Mouse (Mus musculus) neutrophil, adult 5-6 weeks (primary cell): ENCODE results near the gene Ly6g5b. TPM values are rescaled to one million over a fixed set of nuclear protein-coding genes. Genes with fewer than 3 reads are reported as not detected.

Experiments used
- ATAC-seq: fragments of 151-379, 151-347 bp; 2 replicates; pipeline ENCODE4 v1.8.0; 2017; ENCODE audit warnings: mild to moderate bottlenecking, moderate TSS enrichment; ENCODE audit not compliant: insufficient number of reproducible peaks, poor library complexity, low FRiP score, severe bottlenecking; ENCODE audit errors: extremely low read depth
- total RNA-seq: library from RNA; stranded (forward); fragments of 200-1000 nt; gene quantifications from 2 replicates; pipeline ENCODE4 v1.2.3, GENCODE M21; 2017

Ly6g5b gene
- total RNA-seq, 1 experiment from 2014 or later: 0.58 TPM

DNA sequence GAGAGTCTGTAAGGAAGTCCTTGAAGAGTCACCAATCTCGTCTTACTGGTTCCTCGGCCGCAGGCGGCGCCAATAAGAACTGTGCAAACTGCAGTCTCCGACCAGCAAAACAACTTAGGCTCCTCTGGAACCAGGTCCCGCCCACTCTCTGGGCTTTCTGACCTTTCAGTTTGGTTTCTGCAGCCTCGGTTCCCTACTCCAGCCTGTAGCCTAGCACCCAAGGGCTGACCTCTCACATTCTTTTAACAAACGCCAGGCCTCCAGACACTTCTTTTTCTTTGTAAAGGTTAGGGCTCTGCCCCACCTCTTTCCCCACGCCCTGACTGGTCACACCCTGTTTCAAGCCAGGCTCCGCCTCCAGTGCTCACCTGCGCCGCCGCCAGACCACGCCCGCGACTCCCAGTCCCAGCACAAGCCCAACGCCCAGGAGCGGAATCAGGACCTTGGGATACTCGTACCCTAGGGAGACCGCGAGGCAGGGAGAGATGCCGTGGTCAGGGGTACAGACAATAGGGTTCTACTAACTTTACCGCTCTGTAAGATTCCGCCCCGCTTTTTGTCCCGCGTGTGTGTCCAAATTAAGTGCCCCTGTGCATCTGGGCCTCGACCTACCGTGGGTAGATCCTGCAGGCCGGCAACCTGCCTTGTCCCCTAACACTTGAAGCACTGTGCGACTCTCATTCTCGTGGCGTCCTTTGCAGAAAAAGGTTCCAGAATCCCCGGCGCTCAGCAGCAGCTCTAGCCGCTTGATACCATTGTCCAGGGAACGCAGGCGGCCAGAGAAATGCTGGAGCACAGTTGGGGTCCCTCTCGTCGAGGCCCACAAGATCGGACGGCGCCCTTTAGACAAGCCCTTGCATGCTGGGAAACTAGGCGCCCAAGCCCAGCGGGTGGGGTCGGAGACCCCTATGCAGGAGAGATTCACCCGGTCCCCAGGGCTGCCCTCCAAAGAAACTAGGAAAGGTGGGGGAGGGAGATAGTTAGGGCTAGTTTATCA, 50.0 kb downstream of the Ly6g5b start, which contains the start of gene Ly6g6c:
Ly6g6c (plus strand) TSS at position 438 of the 997 bp plus-strand sequence.
- ATAC-seq: no peak

DNA sequence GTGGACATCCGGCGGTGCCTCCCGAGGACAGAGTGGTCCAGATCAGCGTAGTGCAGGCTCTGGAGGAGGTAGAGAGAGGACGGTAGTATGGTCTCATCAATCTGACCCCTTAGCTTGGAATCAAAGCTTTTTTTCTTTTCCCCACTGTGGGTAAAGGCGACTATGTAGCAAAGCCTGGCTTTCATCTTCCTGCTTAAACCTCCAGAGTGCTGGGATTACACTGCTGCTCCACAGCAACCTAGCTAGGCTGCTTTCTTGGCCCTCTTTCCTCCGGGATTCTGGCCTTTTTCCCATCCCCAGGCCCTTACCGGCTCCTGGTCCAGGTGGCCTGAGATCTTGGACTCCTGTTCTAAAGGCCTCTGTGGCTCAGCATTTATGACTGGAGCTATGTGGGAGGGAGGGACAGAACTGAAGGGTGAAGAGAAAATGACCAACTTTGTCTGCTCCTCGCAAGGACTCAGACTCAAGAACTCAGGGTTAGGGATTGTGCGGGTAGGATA, 50.8 kb downstream of the Ly6g5b start:
- no peak for ATAC-seq

Other genes with a start within 250 kb of the Ly6g5b start
- gene Zbtb12, start 235.9 kb downstream of the Ly6g5b start, total RNA-seq: 2.8 and 3.8 TPM in 2 replicates
- gene Gm20547, start 233.4 kb downstream of the Ly6g5b start, total RNA-seq: not detected in 2 replicates
- gene C2, start 217.2 kb downstream of the Ly6g5b start, total RNA-seq: not detected in 2 replicates
- 87.4 and 99.7 TPM in 2 replicates for gene Ehmt2, start 217.0 kb downstream of the Ly6g5b start, total RNA-seq
- gene Slc44a4, start 201.0 kb downstream of the Ly6g5b start, total RNA-seq: 0.98 and 1.4 TPM in 2 replicates
- gene Neu1, start 184.2 kb downstream of the Ly6g5b start, total RNA-seq: 66.7 and 66.9 TPM in 2 replicates
- gene Hspa1b, start 156.2 kb downstream of the Ly6g5b start, total RNA-seq: 5.9 and 8.0 TPM in 2 replicates
- gene Gm20481, start 145.5 kb downstream of the Ly6g5b start, total RNA-seq: not detected in 2 replicates
- gene Hspa1a, start 143.3 kb downstream of the Ly6g5b start, total RNA-seq: 5.6 and 6.4 TPM in 2 replicates
- not detected in 2 replicates for gene Hspa1l, start 142.7 kb downstream of the Ly6g5b start, total RNA-seq
- 10.1 and 11.4 TPM in 2 replicates for gene Lsm2, start 133.6 kb downstream of the Ly6g5b start, total RNA-seq
- gene Vars, start 114.4 kb downstream of the Ly6g5b start, total RNA-seq: 243 and 266 TPM in 2 replicates
- gene Vwa7, start 98.8 kb downstream of the Ly6g5b start, total RNA-seq: 0.61 and 1.2 TPM in 2 replicates
- 2.0 and 2.6 TPM in 2 replicates for gene Sapcd1, start 87.4 kb downstream of the Ly6g5b start, total RNA-seq
- 4.7 and 7.0 TPM in 2 replicates for gene Msh5, start 68.7 kb downstream of the Ly6g5b start, total RNA-seq
- gene Clic1, start 65.5 kb downstream of the Ly6g5b start, total RNA-seq: 394 and 439 TPM in 2 replicates
- gene Ddah2, start 56.4 kb downstream of the Ly6g5b start, total RNA-seq: 4.5 and 8.1 TPM in 2 replicates
- gene Ly6g6c, start 50.0 kb downstream of the Ly6g5b start, total RNA-seq: 0.49 TPM in 1 of 2 replicates, not detected in the other
- gene Mpig6b, start 49.2 kb downstream of the Ly6g5b start, total RNA-seq: 1.5 and 2.1 TPM in 2 replicates
- not detected in 2 replicates for gene Ly6g6e, start 38.5 kb downstream of the Ly6g5b start, total RNA-seq
- gene Ly6g6d, start 37.4 kb downstream of the Ly6g5b start, total RNA-seq: not detected in 2 replicates
- 0.49 TPM in 1 of 2 replicates, not detected in the other for gene Ly6g6f, start 29.8 kb downstream of the Ly6g5b start, total RNA-seq
- gene Abhd16a, start 26.2 kb downstream of the Ly6g5b start, total RNA-seq: 33.2 and 43.8 TPM in 2 replicates
- gene Ly6g5c, start 7.1 kb downstream of the Ly6g5b start, total RNA-seq: not detected in 2 replicates
- 73.7 and 74.5 TPM in 2 replicates for gene Gpank1, start 6.0 kb upstream of the Ly6g5b start, total RNA-seq
- 214 and 240 TPM in 2 replicates for gene Csnk2b, start 6.6 kb upstream of the Ly6g5b start, total RNA-seq
- gene D17H6S53E, start 10.9 kb upstream of the Ly6g5b start, total RNA-seq: 36.5 and 48.5 TPM in 2 replicates
- gene Apom, start 16.6 kb upstream of the Ly6g5b start, total RNA-seq: 0.58 TPM in 1 of 2 replicates, not detected in the other
- 159 and 160 TPM in 2 replicates for gene Bag6, start 19.8 kb upstream of the Ly6g5b start, total RNA-seq
- 73.3 and 76.1 TPM in 2 replicates for gene Prrc2a, start 49.5 kb upstream of the Ly6g5b start, total RNA-seq
- gene Aif1, start 60.6 kb upstream of the Ly6g5b start, total RNA-seq: 5.3 and 8.0 TPM in 2 replicates
- 534 and 685 TPM in 2 replicates for gene Lst1, start 73.0 kb upstream of the Ly6g5b start, total RNA-seq
- gene Ltb, start 79.0 kb upstream of the Ly6g5b start, total RNA-seq: 212 and 285 TPM in 2 replicates
- 16.4 and 18.2 TPM in 2 replicates for gene Tnf, start 86.6 kb upstream of the Ly6g5b start, total RNA-seq
- gene Lta, start 89.9 kb upstream of the Ly6g5b start, total RNA-seq: 6.6 and 9.9 TPM in 2 replicates
- gene Gm16181, start 105.4 kb upstream of the Ly6g5b start, total RNA-seq: 2.1 TPM in 1 of 2 replicates, not detected in the other
- 5.0 and 6.5 TPM in 2 replicates for gene Atp6v1g2, start 118.2 kb upstream of the Ly6g5b start, total RNA-seq
- gene Nfkbil1, start 120.4 kb upstream of the Ly6g5b start, total RNA-seq: 10.8 and 11.3 TPM in 2 replicates
- gene Ddx39b, start 126.3 kb upstream of the Ly6g5b start, total RNA-seq: 156 and 158 TPM in 2 replicates
- 2,114 and 2,381 TPM in 2 replicates for gene H2-D1, start 147.3 kb upstream of the Ly6g5b start, total RNA-seq
- gene H2-Q1, start 205.0 kb upstream of the Ly6g5b start, total RNA-seq: 0.12 TPM in 1 of 2 replicates, not detected in the other
- not detected in 2 replicates for gene H2-Q2, start 226.8 kb upstream of the Ly6g5b start, total RNA-seq